Mouse (Mus musculus) limb, embryonic 12.5 days (tissue): ENCODE data around the gene Cped1. TPM values are rescaled to one million over a fixed set of nuclear protein-coding genes. Genes with fewer than 3 reads are reported as not detected.

Source experiments
- ATAC-seq: fragments of 200-750 bp; cut with Nextera tagmentation; 2 replicates; pipeline ENCODE4 v1.8.0; 2017; ENCODE audit warnings: low read depth, moderate TSS enrichment; ENCODE audit not compliant: insufficient number of reproducible peaks, insufficient read depth, low FRiP score, low TSS enrichment
- H3K27ac ChIP-seq: fragments of 300-500 bp; sonication (generic); 2 replicates; pipeline ENCODE4 v1.5.1; 2016; ENCODE audit warnings: mild to moderate bottlenecking, moderate library complexity
- H3K27me3 ChIP-seq: fragments of 300-500 bp; sonication (generic); 2 replicates; pipeline ENCODE4 v1.6.1; 2016; ENCODE audit warnings: mild to moderate bottlenecking, moderate library complexity
- H3K36me3 ChIP-seq: fragments of 300-500 bp; sonication (generic); 2 replicates; pipeline ENCODE4 v1.6.1; 2016; ENCODE audit warnings: mild to moderate bottlenecking, moderate library complexity
- H3K4me1 ChIP-seq: fragments of 300-500 bp; sonication (generic); replicated peaks from 2 replicates; pipeline ENCODE4 v1.6.1; 2016
- H3K4me2 ChIP-seq: fragments of 300-500 bp; sonication (generic); 2 replicates; pipeline ENCODE4 v1.6.1; 2016; ENCODE audit warnings: mild to moderate bottlenecking, moderate library complexity
- H3K4me3 ChIP-seq: fragments of 300-500 bp; sonication (generic); replicated peaks from 2 replicates; pipeline ENCODE4 v1.5.1; 2016; ENCODE audit warnings: mild to moderate bottlenecking
- H3K9ac ChIP-seq: fragments of 300-500 bp; sonication (generic); replicated peaks from 2 replicates; pipeline ENCODE4 v1.6.1; 2016; ENCODE audit warnings: mild to moderate bottlenecking, moderate library complexity
- H3K9me3 ChIP-seq: fragments of 300-500 bp; sonication (generic); 2 replicates; pipeline ENCODE4 v1.6.1; 2016; ENCODE audit warnings: mild to moderate bottlenecking, moderate library complexity
- WGBS: fragments of 180-500 bp; shearing (Covaris S2); methylation state at CpG from one replicate; pipeline ENCODE4 v1.1.7; 2016; 5-methylcytosine and 5-hydroxymethylcytosine counted together
- polyA plus RNA-seq: library from polyadenylated mRNA; unstranded; fragments of >200 nt; fragmentation: Nextera tagmentation; extraction: Ambion mirVana; gene quantifications from 2 replicates; pipeline ENCODE4 v1.2.1, GENCODE M21; 2016

Cped1 gene
- polyA plus RNA-seq, 1 experiment from 2014 or later: 62.3 TPM

GRCm38 (mm10) chr6:22012501-22012900 is 26.8 kb downstream of the Cped1 start:
- H3K36me3 ChIP-seq: peaks cover 22% of the 10 kb centered on the region
- WGBS: 76% methylated on average over 5 of the region's 5 CpGs
- ATAC-seq: no peak

DNA sequence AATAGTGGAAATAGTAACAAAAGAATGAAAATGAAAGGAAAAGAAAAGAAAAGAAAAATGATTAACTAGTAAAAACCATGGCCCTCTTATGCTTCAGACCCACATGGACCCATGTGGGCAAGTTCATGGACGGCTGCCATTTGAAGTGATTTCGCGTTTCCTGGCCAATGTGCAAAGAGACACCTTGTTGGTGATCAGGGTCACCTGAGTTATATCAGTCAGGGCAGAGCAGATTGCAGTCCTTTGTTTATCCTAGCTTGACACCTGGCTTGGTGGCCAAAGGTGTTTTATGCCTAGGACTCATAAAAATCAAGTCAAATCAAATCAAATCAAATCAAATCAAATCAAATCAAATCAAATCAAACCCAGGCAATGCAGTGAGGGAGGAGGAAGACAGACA is 27.7 kb downstream of the Cped1 start:
- H3K27ac ChIP-seq: no peak overlapping the region
- no peaks in the 10 kb centered on the region for H3K9me3 ChIP-seq
- ATAC-seq: no peak
- H3K9ac ChIP-seq: no peak overlapping the region
- H3K4me2 ChIP-seq: no peak overlapping the region
- H3K4me3 ChIP-seq: no peak overlapping the region
- H3K27me3 ChIP-seq: no peaks in the 10 kb centered on the region
- H3K4me1 ChIP-seq: peaks cover 7% of the 10 kb centered on the region; the same call in 1 of the 2 replicates
- peaks cover 23% of the 10 kb centered on the region for H3K36me3 ChIP-seq
- 94% methylated on average over 3 of the region's 3 CpGs for WGBS

More at GRCm38 (mm10) chr6:22012501-22012900, 26.8 kb downstream of the Cped1 start:
- Histone ChIP-seq H3K4me3 (no peak overlapping the region), H3K4me1 (0 out of 2 replicates have a peak, but pooled peaks cover under 1% of the 10 kb centered on the region), H3K27me3 (no peaks in the 10 kb centered on the region), H3K4me2 (no peak overlapping the region), H3K27ac (no peak overlapping the region), H3K9ac (no peak overlapping the region), H3K9me3 (no peaks in the 10 kb centered on the region)

GRCm38 (mm10) chr6:22014291-22014911 is 28.7 kb downstream of the Cped1 start:
- Histone ChIP-seq H3K36me3 (peaks cover 23% of the 10 kb centered on the region), H3K27me3 (no peaks in the 10 kb centered on the region), H3K4me1 (peaks cover 17% of the 10 kb centered on the region), H3K9me3 (no peaks in the 10 kb centered on the region), H3K4me2 (no peak overlapping the region), H3K27ac (no peak overlapping the region), H3K9ac (no peak overlapping the region), H3K4me3 (no peak overlapping the region)
- WGBS: 95% methylated on average over 6 of the region's 6 CpGs
- ATAC-seq: no peak

GRCm38 (mm10) chr6:22017631-22018030 is 31.9 kb downstream of the Cped1 start:
- no peak overlapping the region for H3K4me3 ChIP-seq
- H3K4me1 ChIP-seq: peaks cover 42% of the 10 kb centered on the region
- H3K4me2 ChIP-seq: no peak overlapping the region
- H3K27me3 ChIP-seq: no peaks in the 10 kb centered on the region
- no peak overlapping the region for H3K27ac ChIP-seq
- no peaks in the 10 kb centered on the region for H3K9me3 ChIP-seq
- ATAC-seq: no peak
- no peak overlapping the region for H3K9ac ChIP-seq
- peaks cover 23% of the 10 kb centered on the region for H3K36me3 ChIP-seq
- WGBS: 65% methylated on average over 7 of the region's 7 CpGs

GRCm38 (mm10) chr6:22018768-22019445 is 33.2 kb downstream of the Cped1 start:
- WGBS: 60% methylated on average over 8 of the region's 8 CpGs
- no peaks in the 10 kb centered on the region for H3K27me3 ChIP-seq
- ATAC-seq: no peak
- H3K4me2 ChIP-seq: no peak overlapping the region
- H3K36me3 ChIP-seq: peaks cover 17% of the 10 kb centered on the region
- H3K27ac ChIP-seq: peak overlapping the region; percentile 45; the same call in 1 of the 2 replicates
- no peak overlapping the region for H3K9ac ChIP-seq
- H3K4me1 ChIP-seq: peaks cover 42% of the 10 kb centered on the region
- no peaks in the 10 kb centered on the region for H3K9me3 ChIP-seq
- no peak overlapping the region for H3K4me3 ChIP-seq

DNA sequence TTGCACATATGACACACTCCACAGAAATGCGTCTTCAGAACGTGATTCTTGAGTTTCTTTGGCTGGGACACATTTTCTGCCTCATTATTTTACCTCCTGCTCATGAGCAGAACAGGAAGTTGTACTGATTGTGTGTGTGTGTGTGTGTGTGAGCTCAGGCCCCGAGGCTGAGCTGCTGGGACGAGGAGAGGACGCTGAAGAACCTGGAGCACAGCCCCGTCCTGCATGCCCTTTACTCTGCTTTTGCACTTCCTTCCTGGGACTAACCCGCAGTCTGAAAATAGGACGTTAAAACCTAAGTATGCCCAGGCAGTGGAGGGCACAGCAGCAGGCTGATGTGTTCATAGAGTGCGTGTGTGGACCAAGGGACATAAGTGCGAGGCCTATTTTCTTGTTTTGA is 33.9 kb downstream of the Cped1 start:
- Histone ChIP-seq H3K27me3 (no peaks in the 10 kb centered on the region), H3K36me3 (peaks cover 11% of the 10 kb centered on the region), H3K4me3 (no peak overlapping the region), H3K27ac (peak overlapping the region; percentile 71; the same call in 1 of the 2 replicates), H3K4me2 (no peak overlapping the region), H3K9ac (no peak overlapping the region), H3K9me3 (no peaks in the 10 kb centered on the region), H3K4me1 (peaks cover 48% of the 10 kb centered on the region)
- 29% methylated on average over 10 of the region's 10 CpGs for WGBS
- ATAC-seq: no peak

- WGBS: 79% methylated on average over 5 of the region's 5 CpGs
- peaks cover 57% of the 10 kb centered on the region for H3K4me1 ChIP-seq
- ATAC-seq: no peak
These were observed 35.0 kb downstream of the Cped1 start for GRCm38 (mm10) chr6:22020696-22021095.

DNA sequence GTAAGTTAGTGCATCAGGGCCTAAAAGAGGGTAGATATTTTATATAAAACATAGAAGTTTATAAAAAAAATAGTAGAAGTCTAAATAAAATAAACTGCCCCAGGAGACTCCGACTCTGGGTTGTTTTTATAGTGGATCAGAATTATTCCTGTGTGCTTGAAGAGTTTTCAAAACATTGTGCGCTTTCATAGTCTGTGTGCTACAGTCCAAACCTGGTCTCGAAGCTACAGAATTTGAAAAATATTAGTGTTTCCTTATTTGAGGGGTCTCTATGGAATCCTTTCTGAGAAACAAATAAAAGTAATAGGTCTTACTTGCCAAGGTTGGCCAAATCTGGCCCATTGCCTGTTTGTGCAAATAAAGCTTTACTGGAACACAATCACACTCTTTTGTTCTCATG is 35.6 kb downstream of the Cped1 start:
- ATAC-seq: no peak
- no peaks in the 10 kb centered on the region for H3K9me3 ChIP-seq
- H3K27me3 ChIP-seq: no peaks in the 10 kb centered on the region
- no peak overlapping the region for H3K4me2 ChIP-seq
- peaks cover 4% of the 10 kb centered on the region; the same call in 1 of the 2 replicates for H3K36me3 ChIP-seq
- WGBS: 78% methylated on average over 3 of the region's 3 CpGs
- H3K9ac ChIP-seq: no peak overlapping the region
- no peak overlapping the region for H3K4me3 ChIP-seq
- H3K4me1 ChIP-seq: peaks cover 57% of the 10 kb centered on the region
- no peak overlapping the region; the same call in 1 of the 2 replicates for H3K27ac ChIP-seq

More at GRCm38 (mm10) chr6:22020696-22021095, 35.0 kb downstream of the Cped1 start:
- no peak overlapping the region for H3K9ac ChIP-seq
- no peaks in the 10 kb centered on the region for H3K27me3 ChIP-seq
- no peak overlapping the region for H3K4me2 ChIP-seq
- H3K9me3 ChIP-seq: no peaks in the 10 kb centered on the region
- H3K4me3 ChIP-seq: no peak overlapping the region
- peak overlapping the region; percentile 69 for H3K27ac ChIP-seq
- peaks cover 4% of the 10 kb centered on the region; the same call in 1 of the 2 replicates for H3K36me3 ChIP-seq

DNA sequence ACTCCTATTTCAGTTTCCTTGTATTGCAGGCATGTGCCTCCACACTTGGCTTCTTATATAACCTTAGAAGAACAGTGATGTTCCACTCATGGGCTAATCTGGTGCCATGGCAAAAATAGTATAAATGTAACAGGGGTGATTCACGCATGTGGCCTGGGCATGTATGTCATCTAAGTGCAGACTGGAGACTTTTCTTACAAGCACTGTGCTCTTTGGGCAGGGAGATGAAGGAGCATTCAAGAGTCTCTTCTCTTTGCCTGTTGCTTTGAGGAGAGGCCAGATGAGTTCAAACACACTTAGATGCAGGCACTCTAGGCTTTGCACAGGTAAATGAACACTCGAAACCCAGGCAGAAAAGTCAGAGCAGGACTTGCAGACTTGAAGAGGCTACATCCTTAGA is 38.5 kb downstream of the Cped1 start:
- 77% methylated on average over 2 of the region's 2 CpGs for WGBS
- H3K9me3 ChIP-seq: no peaks in the 10 kb centered on the region
- peaks cover 54% of the 10 kb centered on the region for H3K4me1 ChIP-seq
- H3K27me3 ChIP-seq: no peaks in the 10 kb centered on the region
- H3K27ac ChIP-seq: 0 out of 2 replicates have a peak overlapping the region, but pooled peaks have one; percentile 62
- ATAC-seq: no peak
- H3K4me2 ChIP-seq: no peak overlapping the region
- H3K9ac ChIP-seq: no peak overlapping the region
- no peak overlapping the region for H3K4me3 ChIP-seq
- no peaks in the 10 kb centered on the region for H3K36me3 ChIP-seq

DNA sequence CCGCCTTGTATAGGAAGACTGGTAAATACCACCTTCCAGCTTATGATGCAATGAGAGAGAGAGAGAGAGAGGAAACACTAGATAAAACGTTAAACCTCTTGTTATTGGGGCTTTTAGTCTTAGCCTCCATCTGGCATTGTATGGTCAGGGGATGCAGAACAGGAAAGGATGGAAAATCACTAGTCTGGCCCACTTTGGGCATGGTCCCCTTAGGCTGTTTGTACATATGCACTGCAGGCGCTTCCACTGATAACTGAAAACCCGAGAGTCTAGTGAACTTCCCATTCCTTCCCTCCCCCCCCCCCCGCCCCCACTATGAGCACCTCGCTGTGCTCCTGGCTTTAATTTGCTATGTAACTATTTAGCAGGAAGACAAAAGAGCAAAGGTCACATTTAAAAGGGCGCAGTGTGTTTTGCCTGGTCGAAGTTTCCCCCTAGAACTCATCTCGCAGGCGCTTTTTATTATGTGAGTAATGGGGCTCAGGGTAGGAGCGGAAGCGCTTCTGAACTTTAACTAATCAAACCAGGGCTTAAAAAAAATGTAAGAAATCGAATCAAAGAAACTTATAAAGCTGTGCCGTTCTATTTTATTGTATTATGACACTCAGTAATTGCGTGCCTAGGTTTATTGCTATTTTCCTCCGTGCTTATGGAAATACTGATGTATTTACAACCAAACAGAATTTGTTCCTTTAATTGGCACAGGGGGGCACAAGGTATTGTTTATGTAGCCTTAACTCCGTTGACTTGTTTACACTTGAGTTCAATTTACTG is 40.1 kb downstream of the Cped1 start:
- Histone ChIP-seq H3K36me3 (no peaks in the 10 kb centered on the region), H3K4me2 (peak overlapping the region; percentile 53), H3K9ac (peak overlapping the region; percentile 40; the same call in 1 of the 2 replicates), H3K4me1 (peaks cover 38% of the 10 kb centered on the region), H3K27ac (peak overlapping the region; percentile 92), H3K27me3 (no peaks in the 10 kb centered on the region), H3K9me3 (no peaks in the 10 kb centered on the region), H3K4me3 (peak overlapping the region; percentile 21)
- peak; percentile 86 for ATAC-seq
- 2% methylated on average over 16 of the region's 17 CpGs for WGBS

GRCm38 (mm10) chr6:22026358-22026673 is 40.6 kb downstream of the Cped1 start:
- peaks cover 36% of the 10 kb centered on the region for H3K4me1 ChIP-seq
- no peaks in the 10 kb centered on the region for H3K36me3 ChIP-seq
- no peaks in the 10 kb centered on the region for H3K9me3 ChIP-seq
- no peaks in the 10 kb centered on the region for H3K27me3 ChIP-seq
- H3K27ac ChIP-seq: peak overlapping the region; percentile 92
- H3K9ac ChIP-seq: peak overlapping the region; percentile 40; the same call in 1 of the 2 replicates
- H3K4me3 ChIP-seq: peak overlapping the region; percentile 21
- ATAC-seq: peak; percentile 44
- H3K4me2 ChIP-seq: peak overlapping the region; percentile 53
- 3% methylated on average over 4 of the region's 4 CpGs for WGBS
